Mouse (Mus musculus) forebrain, embryonic 11.5 days (tissue): ENCODE data around the gene Rnf39. TPM values are rescaled to one million over a fixed set of nuclear protein-coding genes. Genes with fewer than 3 reads are reported as not detected.

Experiments used
- ATAC-seq: fragments of 200-750 bp; cut with Nextera tagmentation; replicated peaks from 2 replicates; pipeline ENCODE4 v1.8.0; 2017; ENCODE audit warnings: moderate TSS enrichment; ENCODE audit not compliant: low FRiP score
- DNase-seq: peaks from one replicate; pipeline ENCODE4 v3.0.0-alpha.2; 2017; ENCODE audit warnings: low spot score
- H3K27ac ChIP-seq: fragments of 300-500 bp; sonication (generic); 2 replicates; pipeline ENCODE4 v1.5.1; 2014; ENCODE audit warnings: low read depth, low read length
- H3K27me3 ChIP-seq: fragments of 300-500 bp; sonication (generic); 2 replicates; pipeline ENCODE4 v1.6.1; 2014; ENCODE audit warnings: mild to moderate bottlenecking, low read length, mixed read lengths; ENCODE audit not compliant: control insufficient read depth, insufficient read depth
- H3K36me3 ChIP-seq: fragments of 300-500 bp; sonication (generic); 2 replicates; pipeline ENCODE4 v1.6.1; 2014; ENCODE audit warnings: mild to moderate bottlenecking, low read length, moderate library complexity, mixed read lengths; ENCODE audit not compliant: control insufficient read depth, insufficient read depth
- H3K4me1 ChIP-seq: fragments of 300-500 bp; sonication (generic); replicated peaks from 2 replicates; pipeline ENCODE4 v1.6.1; 2014; ENCODE audit warnings: low read length, mixed read lengths; ENCODE audit not compliant: control insufficient read depth, insufficient read depth
- H3K4me2 ChIP-seq: fragments of 300-500 bp; sonication (generic); 2 replicates; pipeline ENCODE4 v1.6.1; 2014; ENCODE audit warnings: low read depth, mild to moderate bottlenecking, low read length, moderate library complexity, mixed read lengths; ENCODE audit not compliant: severe bottlenecking
- H3K4me3 ChIP-seq: fragments of 300-500 bp; sonication (generic); 2 replicates; pipeline ENCODE4 v1.5.1; 2014; ENCODE audit warnings: low read depth, low read length
- H3K9ac ChIP-seq: fragments of 300-500 bp; sonication (generic); 2 replicates; pipeline ENCODE4 v1.6.1; 2014; ENCODE audit warnings: low read length
- H3K9me3 ChIP-seq: fragments of 300-500 bp; sonication (generic); 2 replicates; pipeline ENCODE4 v1.6.1; 2016; ENCODE audit warnings: low read length, mixed read lengths; ENCODE audit not compliant: control insufficient read depth
- WGBS: fragments of 180-500 bp; shearing (Covaris S2); extraction: QIAGEN DNeasy Blood & Tissue Kit; methylation state at CpG from one replicate; pipeline ENCODE4 v1.1.7; 2014; 5-methylcytosine and 5-hydroxymethylcytosine counted together
- polyA plus RNA-seq: library from polyadenylated mRNA; unstranded; fragments of >200 nt; fragmentation: Nextera tagmentation; extraction: Ambion mirVana; gene quantifications from 2 replicates; pipeline ENCODE4 v1.2.1, GENCODE M21; 2014

The Rnf39 gene
- polyA plus RNA-seq, 1 experiment from 2014 or later = 0.44 TPM

DNA sequence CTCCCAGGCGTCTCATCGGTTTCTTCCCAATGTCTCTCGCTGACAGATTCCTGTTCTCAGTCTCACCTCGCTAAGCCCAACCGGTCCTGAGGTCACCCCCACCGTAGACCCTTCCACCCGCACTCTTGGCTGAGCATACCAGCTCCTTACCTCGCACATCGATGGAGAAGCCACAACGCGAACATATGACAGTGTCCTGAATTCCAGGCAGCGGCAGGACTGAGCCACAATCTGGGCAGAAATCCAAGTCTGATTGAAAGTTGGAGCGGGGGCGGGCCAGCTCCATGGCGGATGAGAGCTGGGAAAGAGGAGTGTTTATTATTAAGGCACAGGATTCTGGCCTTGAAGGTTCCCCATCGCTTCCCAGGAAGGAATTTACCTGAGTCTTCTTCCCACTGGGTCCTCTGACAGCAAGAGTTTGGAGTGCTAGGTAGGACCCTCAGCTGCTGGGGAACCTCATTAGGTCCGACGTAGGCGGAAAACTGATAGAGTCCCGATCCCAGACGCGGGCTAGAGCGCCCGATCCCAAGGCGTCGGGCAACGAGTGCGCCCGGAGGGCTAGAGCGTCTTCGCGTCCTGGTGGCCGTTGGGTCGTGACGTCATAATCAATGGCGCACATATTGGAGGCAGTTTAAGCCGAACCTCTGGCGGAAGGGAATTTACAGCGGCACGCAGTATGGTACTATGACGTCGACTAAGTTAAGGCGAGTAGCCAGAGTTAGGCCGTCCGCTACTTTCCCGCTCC is 15.5 kb downstream of the Rnf39 start, which contains the start of the genes Znrd1 and Znrd1as:
Znrd1 (minus strand) TSS at position 561 of the 745 bp plus-strand sequence.
Znrd1as (plus strand) TSS at position 594 of the 745 bp plus-strand sequence.
- peaks cover 3% of the 10 kb centered on the region; the same call in 1 of the 2 replicates for H3K4me1 ChIP-seq
- under 1% methylated on average over 46 of the region's 46 CpGs for WGBS
- no peaks in the 10 kb centered on the region for H3K9me3 ChIP-seq
- H3K4me2 ChIP-seq = peak within 1 kb of the TSS; percentile 66
- ATAC-seq (peak; percentile 97), DNase-seq (peak; percentile 96)
- H3K9ac ChIP-seq = peak within 1 kb of the TSS; percentile 81
- H3K27me3 ChIP-seq = no peaks in the 10 kb centered on the region
- H3K4me3 ChIP-seq = peak within 1 kb of the TSS; percentile 73
- 0 out of 2 replicates have a peak within 1 kb of the TSS, but pooled peaks have one; percentile 14 for H3K27ac ChIP-seq
- H3K36me3 ChIP-seq = no peaks in the 10 kb centered on the region

DNA sequence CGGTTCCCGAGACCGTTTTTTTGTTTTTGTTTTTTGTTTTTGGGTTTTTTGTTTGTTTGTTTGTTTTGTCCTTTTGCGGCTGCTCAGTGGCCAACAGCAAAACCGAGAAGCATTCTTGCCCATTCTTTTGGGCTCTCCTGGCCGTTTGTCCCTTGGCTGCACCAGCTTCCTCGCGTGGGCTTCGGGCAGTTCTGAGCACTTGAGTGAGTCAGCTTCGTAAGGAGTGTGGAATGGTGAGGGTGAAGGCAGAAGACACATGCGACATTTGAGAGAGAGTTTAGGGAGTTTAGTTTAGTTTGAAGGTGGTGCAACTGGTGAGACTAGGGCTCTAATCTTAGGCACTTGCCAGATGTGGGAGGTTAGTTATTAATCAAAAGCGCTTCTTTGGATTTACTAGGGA is 16.2 kb downstream of the Rnf39 start:
- Histone ChIP-seq H3K4me2 (peak overlapping the region; percentile 66), H3K4me1 (peaks cover 3% of the 10 kb centered on the region; the same call in 1 of the 2 replicates), H3K27me3 (no peaks in the 10 kb centered on the region), H3K9ac (peak overlapping the region; percentile 81), H3K36me3 (no peaks in the 10 kb centered on the region), H3K4me3 (peak overlapping the region; percentile 73), H3K9me3 (no peaks in the 10 kb centered on the region), H3K27ac (no peak overlapping the region)
- WGBS = 9% methylated on average over 12 of the region's 12 CpGs
- ATAC-seq = no peak
- DNase-seq = no peak

DNA sequence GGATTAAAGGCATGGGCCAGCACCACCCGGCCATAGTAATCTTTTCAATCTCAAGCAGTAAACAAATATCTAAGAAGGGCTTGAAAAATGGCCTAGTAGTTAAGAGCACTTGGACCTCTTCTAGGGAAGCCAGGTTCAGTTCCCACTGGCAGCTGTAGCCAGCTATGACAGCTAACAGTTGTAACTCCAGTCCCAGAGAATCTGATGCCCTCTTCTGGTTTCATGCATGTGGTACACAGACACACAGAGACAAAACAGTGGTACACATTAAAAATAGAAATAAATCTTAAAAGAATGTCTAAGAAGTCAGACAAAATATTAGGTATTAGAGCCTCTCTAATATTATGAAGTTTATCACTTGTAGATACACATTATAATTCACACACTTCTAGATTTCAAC is 18.4 kb downstream of the Rnf39 start:
- Histone ChIP-seq H3K36me3 (no peaks in the 10 kb centered on the region), H3K27ac (no peak overlapping the region), H3K4me2 (no peak overlapping the region), H3K4me3 (no peak overlapping the region), H3K4me1 (peaks cover 3% of the 10 kb centered on the region; the same call in 1 of the 2 replicates), H3K27me3 (no peaks in the 10 kb centered on the region), H3K9me3 (no peaks in the 10 kb centered on the region), H3K9ac (no peak overlapping the region)
- WGBS = 76% methylated on average over 1 of the region's 1 CpGs
- DNase-seq = no peak
- no peak for ATAC-seq

DNA sequence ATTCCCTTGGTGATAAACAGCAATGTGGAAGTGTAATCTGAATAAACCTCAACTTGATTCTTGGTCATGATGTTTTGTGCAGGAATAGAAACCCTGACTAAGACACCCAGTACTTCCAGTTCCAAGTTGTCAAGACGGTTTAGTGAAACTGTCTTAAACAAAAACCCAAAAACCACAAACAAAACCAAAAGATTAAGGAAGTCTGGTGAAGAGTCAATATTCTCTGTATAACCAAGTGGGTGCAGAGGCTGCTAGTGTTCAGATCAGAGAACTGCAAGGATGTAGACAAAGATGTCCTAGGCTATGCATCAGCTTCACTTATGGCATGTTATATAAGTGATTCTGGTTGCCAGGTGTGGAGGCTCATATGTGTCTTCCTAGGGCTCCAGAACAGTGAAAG is 24.2 kb downstream of the Rnf39 start:
- WGBS = 84% methylated on average over 1 of the region's 1 CpGs
- ATAC-seq (no peak), DNase-seq (no peak)
- Histone ChIP-seq H3K27ac (no peak overlapping the region), H3K27me3 (no peaks in the 10 kb centered on the region), H3K4me3 (no peak overlapping the region), H3K4me2 (no peak overlapping the region), H3K36me3 (no peaks in the 10 kb centered on the region), H3K9me3 (no peaks in the 10 kb centered on the region), H3K4me1 (no peaks in the 10 kb centered on the region), H3K9ac (no peak overlapping the region)

DNA sequence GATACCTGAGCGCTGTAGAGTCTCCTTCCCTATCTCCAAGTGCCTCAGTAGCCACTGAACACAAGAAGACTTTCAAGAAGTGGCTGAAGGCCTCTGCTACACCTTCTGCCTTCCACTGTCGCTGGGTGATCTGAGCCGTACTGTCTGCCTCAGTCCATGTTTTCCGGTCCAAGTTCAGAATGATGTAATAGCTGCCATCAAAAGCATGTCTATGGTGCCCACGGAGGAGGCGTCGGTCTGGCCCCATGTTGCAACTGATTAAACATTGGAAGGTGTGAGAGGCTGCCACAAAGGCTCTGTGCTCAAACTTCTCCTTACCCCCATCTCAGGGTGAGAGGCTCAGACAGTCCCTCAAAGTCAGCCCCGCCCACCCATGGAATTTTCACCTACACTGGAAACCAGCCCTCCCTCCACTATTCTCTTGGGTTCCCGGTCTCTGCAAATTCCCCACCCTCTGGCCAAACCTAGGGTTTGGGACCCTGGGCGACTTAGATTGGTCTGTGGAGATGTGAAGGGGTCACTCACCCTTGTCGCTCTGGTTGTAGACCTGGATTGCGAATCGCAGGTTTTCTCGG is 27.7 kb downstream of the Rnf39 start:
- Histone ChIP-seq H3K9me3 (no peaks in the 10 kb centered on the region), H3K4me3 (no peak overlapping the region), H3K27ac (no peak overlapping the region), H3K9ac (no peak overlapping the region), H3K4me2 (no peak overlapping the region), H3K36me3 (no peaks in the 10 kb centered on the region), H3K4me1 (no peaks in the 10 kb centered on the region), H3K27me3 (no peaks in the 10 kb centered on the region)
- WGBS = 86% methylated on average over 14 of the region's 14 CpGs
- ATAC-seq = no peak
- DNase-seq = no peak

DNA sequence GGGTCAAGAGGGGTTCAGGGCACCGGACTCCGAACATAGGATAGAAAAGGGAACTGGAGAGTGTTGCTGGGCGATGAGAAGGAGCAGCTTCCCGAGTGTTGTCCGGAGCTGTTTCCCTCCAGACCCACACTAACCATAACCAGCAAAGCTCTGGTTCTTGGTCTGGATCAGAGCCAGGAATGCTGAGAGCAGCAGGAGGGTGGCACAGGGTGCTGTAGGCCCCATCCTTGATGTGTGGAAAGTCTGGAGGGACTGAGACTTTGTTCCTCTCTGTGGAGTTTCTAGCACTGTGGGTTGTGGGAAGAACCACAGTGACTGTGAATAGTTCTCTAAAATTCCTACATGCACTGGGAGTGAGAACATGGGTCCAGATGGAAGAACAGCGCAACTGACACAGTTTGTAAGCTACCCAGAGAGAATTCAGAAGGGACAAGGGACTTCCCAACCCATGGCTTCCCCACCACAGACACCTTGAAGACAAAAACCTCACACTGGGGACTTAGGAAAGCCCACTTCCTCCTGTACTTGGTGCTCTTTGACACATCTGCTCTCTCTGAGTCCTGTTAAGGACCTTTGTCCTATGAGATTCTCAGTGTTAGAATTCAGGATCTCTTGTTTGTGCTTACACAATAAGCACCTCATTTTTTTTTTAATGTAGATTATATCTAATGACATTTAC is 28.6 kb downstream of the Rnf39 start:
- Histone ChIP-seq H3K9me3 (no peaks in the 10 kb centered on the region), H3K9ac (no peak overlapping the region), H3K4me3 (no peak overlapping the region), H3K27me3 (no peaks in the 10 kb centered on the region), H3K27ac (no peak overlapping the region), H3K4me2 (no peak overlapping the region), H3K36me3 (no peaks in the 10 kb centered on the region), H3K4me1 (no peaks in the 10 kb centered on the region)
- ATAC-seq = no peak
- 81% methylated on average over 6 of the region's 6 CpGs for WGBS
- DNase-seq = no peak

DNA sequence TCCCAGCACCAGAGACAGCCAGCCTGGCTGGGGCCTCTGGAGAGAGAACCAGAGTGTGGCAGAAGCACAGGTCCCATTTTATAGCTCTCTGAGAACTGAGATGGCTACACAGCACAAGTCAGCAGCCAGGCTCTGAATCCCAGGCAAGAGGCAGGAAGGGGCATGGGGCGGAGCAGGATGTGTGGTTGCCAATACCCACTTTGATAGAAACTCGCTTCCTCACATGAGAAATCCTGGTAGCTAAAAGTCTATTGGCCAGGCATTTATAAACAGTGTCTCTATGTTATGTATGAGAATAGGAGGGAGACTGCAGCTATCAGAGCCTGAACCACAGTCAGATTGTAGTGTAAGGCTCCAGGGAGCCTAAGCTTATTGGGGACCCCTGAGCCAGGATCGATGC is 30.1 kb downstream of the Rnf39 start:
- Histone ChIP-seq H3K27me3 (no peaks in the 10 kb centered on the region), H3K9ac (no peak overlapping the region), H3K4me2 (no peak overlapping the region), H3K9me3 (no peaks in the 10 kb centered on the region), H3K27ac (no peak overlapping the region), H3K4me3 (no peak overlapping the region), H3K36me3 (no peaks in the 10 kb centered on the region), H3K4me1 (no peaks in the 10 kb centered on the region)
- ATAC-seq (no peak), DNase-seq (no peak)
- 84% methylated on average over 3 of the region's 3 CpGs for WGBS

DNA sequence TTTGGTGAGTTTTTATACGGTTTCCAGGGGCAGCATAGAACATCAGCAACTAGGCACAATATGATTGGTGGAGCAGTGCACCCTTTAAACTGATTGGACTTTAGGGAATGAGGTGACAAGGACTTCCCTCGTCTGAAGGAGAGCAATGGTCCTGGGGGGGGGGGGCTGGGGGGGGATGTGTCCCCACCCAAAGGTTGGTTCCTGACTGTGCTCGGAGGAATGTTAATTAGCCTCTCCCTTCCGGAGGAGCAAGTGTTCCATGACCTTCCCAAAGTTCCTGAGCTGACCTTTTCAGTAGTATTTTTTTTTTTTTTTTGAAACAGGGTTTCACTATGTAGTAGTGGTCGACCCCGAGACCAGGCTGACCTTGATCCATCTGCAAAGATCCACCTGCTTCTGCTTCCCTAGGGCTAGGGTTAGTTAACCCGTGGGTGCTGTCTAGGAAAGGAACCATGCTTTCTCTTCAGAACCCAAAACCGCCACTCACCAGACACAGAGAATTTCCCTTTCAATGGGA is 30.6 kb downstream of the Rnf39 start:
- DNase-seq (no peak), ATAC-seq (no peak)
- 72% methylated on average over 8 of the region's 8 CpGs for WGBS
- Histone ChIP-seq H3K27ac (no peak overlapping the region), H3K36me3 (no peaks in the 10 kb centered on the region), H3K4me1 (no peaks in the 10 kb centered on the region), H3K4me3 (no peak overlapping the region), H3K9me3 (no peaks in the 10 kb centered on the region), H3K4me2 (no peak overlapping the region), H3K27me3 (no peaks in the 10 kb centered on the region), H3K9ac (no peak overlapping the region)
